Mouse (Mus musculus): Measurements from ENCODE around the gene Grem1.

GRCm38 (mm10) chr2:113798605-113799004 lies 40.2 kb upstream of the Grem1 start:
- TF ChIP-seq SIN3A (IDR thresholded peaks at IDR 0.05; ENCODE audit: low read length) (no peak), CTCF (conservative IDR thresholded peaks at IDR 0.05 in 1 of 2, IDR thresholded peaks at IDR 0.05 in 1 of 2; ENCODE audit: low read depth in 2 of 2, low read length in 2 of 2) (no peak), IRF4 (IDR thresholded peaks at IDR 0.05; ENCODE audit: low read depth, low read length) (no peak), ZC3H11A (IDR thresholded peaks at IDR 0.05; ENCODE audit: low read depth, low read length) (no peak), POLR2A (IDR thresholded peaks at IDR 0.05; ENCODE audit: low read depth, low read length) (no peak), HCFC1 (IDR thresholded peaks at IDR 0.05; ENCODE audit: low read depth, low read length) (no peak), EP300 (IDR thresholded peaks at IDR 0.05; ENCODE audit: low read length) (no peak), ELF1 (IDR thresholded peaks at IDR 0.05; ENCODE audit: low read depth, low read length) (no peak), ETS1 (conservative IDR thresholded peaks at IDR 0.05; ENCODE audit: low read depth, low read length) (no peak), ZKSCAN1 (IDR thresholded peaks at IDR 0.05; ENCODE audit: borderline replicate concordance, low read depth, low read length) (no peak), POLR2AphosphoS2 (IDR thresholded peaks at IDR 0.05; ENCODE audit: low read depth, low read length) (no peak), MAX (IDR thresholded peaks at IDR 0.05; ENCODE audit: low read length) (no peak)
